Mouse (Mus musculus): ENCODE measurements around the gene Il18. TPM values are rescaled to one million over a fixed set of nuclear protein-coding genes. Genes with fewer than 3 reads are reported as not detected.
A peak's percentile ranks its signal among the peaks of the same experiment; 100 is the strongest.

Il18 gene
- polyA plus RNA-seq, 1 experiment: 12.6 TPM

DNA sequence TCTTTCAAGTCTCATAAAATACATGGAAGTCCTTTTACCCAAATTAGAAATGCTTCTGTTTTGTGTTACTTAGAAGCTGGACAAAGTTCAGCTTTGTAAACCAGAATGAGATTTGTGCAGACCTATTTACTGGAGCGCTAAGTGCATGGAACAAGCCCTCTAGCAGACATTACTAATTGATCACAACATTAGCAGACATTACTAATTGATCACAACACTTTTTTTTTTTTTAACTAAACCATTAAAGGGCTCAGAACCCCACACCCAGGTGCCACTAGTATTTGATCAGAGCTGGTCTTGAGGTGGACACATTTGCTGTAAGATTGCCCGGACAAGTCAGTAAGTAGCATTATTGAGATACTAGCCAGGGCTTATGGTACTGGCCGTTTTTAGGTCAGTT lies 20.8 kb upstream of the Il18 start:
- H3K27ac ChIP-seq (ENCODE audit: insufficient read depth, low read length): peak overlapping the region; percentile 81
- no peaks in the 10 kb centered on the region for H3K36me3 ChIP-seq (ENCODE audit: control insufficient read depth, insufficient read depth, low read length)
- H3K4me1 ChIP-seq (ENCODE audit: control insufficient read depth, insufficient read depth, insufficient read length): peaks cover 8% of the 10 kb centered on the region; the same call in 1 of the 2 replicates
- no peaks in the 10 kb centered on the region for H3K27me3 ChIP-seq (ENCODE audit: control insufficient read depth, insufficient read depth, low read length)
- DNase-seq (ENCODE audit: low read depth in 1 of 2, low spot score in 2 of 2): no peak
- no peak overlapping the region; the same call in 1 of the 2 replicates for H3K4me3 ChIP-seq (ENCODE audit: extremely low read depth, insufficient read depth, insufficient read length)
- 66% methylated on average over 3 of the region's 3 CpGs for WGBS
- TF ChIP-seq POLR2A (IDR thresholded peaks at IDR 0.05; ENCODE audit: low read depth, low read length) (no peak), CTCF (IDR thresholded peaks at IDR 0.05; ENCODE audit: extremely low read depth, insufficient read depth, insufficient read length, insufficient replicate concordance) (no peak)

DNA sequence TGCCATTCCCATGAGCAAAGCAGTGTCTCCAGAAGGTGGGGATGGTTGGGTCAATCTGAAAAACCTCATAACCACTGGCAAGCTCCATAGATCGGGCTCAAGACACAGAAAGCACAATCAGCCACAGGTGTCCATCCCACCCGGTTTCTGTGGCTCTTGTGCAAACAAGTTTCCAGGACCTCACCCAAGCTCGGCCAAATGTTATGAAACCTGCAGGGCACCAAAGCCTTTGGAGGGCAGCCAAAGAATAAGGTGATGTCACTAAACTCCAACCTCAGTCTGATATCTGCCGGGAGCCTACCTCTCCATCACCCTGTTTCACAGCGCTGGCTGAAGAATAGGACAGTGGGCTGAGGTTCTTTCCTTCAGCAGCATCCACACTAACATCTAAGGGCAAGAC lies 18.7 kb upstream of the Il18 start:
- Histone ChIP-seq H3K27me3 (ENCODE audit: control insufficient read depth, insufficient read depth, low read length) (no peaks in the 10 kb centered on the region), H3K4me1 (ENCODE audit: control insufficient read depth, insufficient read depth, insufficient read length) (peaks cover 8% of the 10 kb centered on the region), H3K4me3 (ENCODE audit: extremely low read depth, insufficient read depth, insufficient read length) (no peak overlapping the region), H3K36me3 (ENCODE audit: control insufficient read depth, insufficient read depth, low read length) (no peaks in the 10 kb centered on the region), H3K27ac (ENCODE audit: insufficient read depth, low read length) (no peak overlapping the region)
- TF ChIP-seq CTCF (IDR thresholded peaks at IDR 0.05; ENCODE audit: extremely low read depth, insufficient read depth, insufficient read length, insufficient replicate concordance) (no peak), POLR2A (IDR thresholded peaks at IDR 0.05; ENCODE audit: low read depth, low read length) (no peak)
- WGBS: 63% methylated on average over 5 of the region's 5 CpGs
- no peak for DNase-seq (ENCODE audit: low read depth in 1 of 2, low spot score in 2 of 2)

DNA sequence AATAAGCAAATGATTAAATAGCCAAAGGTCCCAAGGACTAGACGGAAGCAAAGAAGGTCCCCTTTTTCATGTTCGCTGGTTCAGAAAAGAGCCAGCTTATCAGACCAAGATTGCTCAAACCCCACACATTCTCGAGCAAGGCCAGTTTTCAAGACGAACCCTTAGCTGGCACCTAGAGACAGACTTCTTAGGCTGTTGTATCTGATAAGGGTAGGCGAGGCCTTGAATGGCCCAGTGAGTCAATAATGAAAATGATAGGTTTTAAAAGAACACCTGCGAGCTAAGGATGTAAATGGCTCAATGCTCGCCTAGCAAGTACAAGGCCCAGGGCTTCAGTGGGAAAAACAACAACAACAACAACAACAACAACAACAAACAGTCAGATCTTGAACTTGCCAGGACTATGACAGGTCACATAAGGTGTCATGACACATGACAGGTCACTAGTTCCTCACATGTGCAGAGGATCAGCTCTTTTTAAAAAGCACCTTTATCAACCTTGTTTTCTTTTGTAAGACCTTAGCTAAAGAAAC lies 18.0 kb upstream of the Il18 start:
- TF ChIP-seq POLR2A (IDR thresholded peaks at IDR 0.05; ENCODE audit: low read depth, low read length) (no peak), CTCF (IDR thresholded peaks at IDR 0.05; ENCODE audit: extremely low read depth, insufficient read depth, insufficient read length, insufficient replicate concordance) (no peak)
- no peak for DNase-seq (ENCODE audit: low read depth in 1 of 2, low spot score in 2 of 2)
- WGBS: 69% methylated on average over 7 of the region's 7 CpGs
- Histone ChIP-seq H3K27me3 (ENCODE audit: control insufficient read depth, insufficient read depth, low read length) (no peaks in the 10 kb centered on the region), H3K27ac (ENCODE audit: insufficient read depth, low read length) (no peak overlapping the region), H3K4me3 (ENCODE audit: extremely low read depth, insufficient read depth, insufficient read length) (no peak overlapping the region), H3K36me3 (ENCODE audit: control insufficient read depth, insufficient read depth, low read length) (no peaks in the 10 kb centered on the region), H3K4me1 (ENCODE audit: control insufficient read depth, insufficient read depth, insufficient read length) (peaks cover 8% of the 10 kb centered on the region)

GRCm38 (mm10) chr9:50537295-50537694 lies 17.3 kb upstream of the Il18 start:
- TF ChIP-seq POLR2A (IDR thresholded peaks at IDR 0.05; ENCODE audit: low read depth, low read length): no peak
- no peak for DNase-seq (ENCODE audit: low read depth in 1 of 2, low spot score in 2 of 2)
- peaks cover 8% of the 10 kb centered on the region for H3K4me1 ChIP-seq (ENCODE audit: control insufficient read depth, insufficient read depth, insufficient read length)
- no peaks in the 10 kb centered on the region for H3K27me3 ChIP-seq (ENCODE audit: control insufficient read depth, insufficient read depth, low read length)
- 22% methylated on average over 4 of the region's 4 CpGs for WGBS
- no peaks in the 10 kb centered on the region for H3K36me3 ChIP-seq (ENCODE audit: control insufficient read depth, insufficient read depth, low read length)
- H3K27ac ChIP-seq (ENCODE audit: insufficient read depth, low read length): no peak overlapping the region
- no peak overlapping the region for H3K4me3 ChIP-seq (ENCODE audit: extremely low read depth, insufficient read depth, insufficient read length)

GRCm38 (mm10) chr9:50540170-50540569 lies 14.5 kb upstream of the Il18 start:
- DNase-seq (ENCODE audit: low read depth in 1 of 2, low spot score in 2 of 2): no peak
- WGBS: 13% methylated on average over 7 of the region's 7 CpGs
- no peaks in the 10 kb centered on the region for H3K36me3 ChIP-seq (ENCODE audit: control insufficient read depth, insufficient read depth, low read length)
- H3K4me1 ChIP-seq (ENCODE audit: control insufficient read depth, insufficient read depth, insufficient read length): peaks cover 8% of the 10 kb centered on the region
- H3K27me3 ChIP-seq (ENCODE audit: control insufficient read depth, insufficient read depth, low read length): no peaks in the 10 kb centered on the region
- H3K27ac ChIP-seq (ENCODE audit: insufficient read depth, low read length): no peak overlapping the region
- no peak overlapping the region for H3K4me3 ChIP-seq (ENCODE audit: extremely low read depth, insufficient read depth, insufficient read length)
- TF ChIP-seq POLR2A (IDR thresholded peaks at IDR 0.05; ENCODE audit: low read depth, low read length): no peak
- TF ChIP-seq CTCF (IDR thresholded peaks at IDR 0.05; ENCODE audit: extremely low read depth, insufficient read depth, insufficient read length, insufficient replicate concordance): no peak

DNA sequence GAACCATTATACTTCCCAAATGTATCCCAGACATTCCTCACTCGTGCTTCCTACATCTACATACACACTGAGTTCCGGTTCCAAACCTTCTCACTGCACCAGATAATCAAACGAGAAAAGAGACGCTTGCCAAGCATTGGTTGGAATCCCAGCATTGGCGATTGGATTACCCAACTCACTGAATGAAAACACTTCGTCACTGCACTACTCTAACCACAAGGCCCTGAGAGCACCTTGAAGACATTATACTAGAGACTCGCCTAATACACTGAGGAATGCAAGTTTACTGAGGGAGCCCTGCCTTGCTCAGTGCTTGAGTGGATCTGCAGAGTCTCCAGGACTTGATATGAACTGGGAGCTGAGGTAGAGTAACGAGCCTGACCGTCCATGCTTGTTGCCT lies 12.2 kb upstream of the Il18 start:
- WGBS: 85% methylated on average over 9 of the region's 9 CpGs
- TF ChIP-seq POLR2A (IDR thresholded peaks at IDR 0.05; ENCODE audit: low read depth, low read length) (no peak), CTCF (IDR thresholded peaks at IDR 0.05; ENCODE audit: extremely low read depth, insufficient read depth, insufficient read length, insufficient replicate concordance) (no peak)

DNA sequence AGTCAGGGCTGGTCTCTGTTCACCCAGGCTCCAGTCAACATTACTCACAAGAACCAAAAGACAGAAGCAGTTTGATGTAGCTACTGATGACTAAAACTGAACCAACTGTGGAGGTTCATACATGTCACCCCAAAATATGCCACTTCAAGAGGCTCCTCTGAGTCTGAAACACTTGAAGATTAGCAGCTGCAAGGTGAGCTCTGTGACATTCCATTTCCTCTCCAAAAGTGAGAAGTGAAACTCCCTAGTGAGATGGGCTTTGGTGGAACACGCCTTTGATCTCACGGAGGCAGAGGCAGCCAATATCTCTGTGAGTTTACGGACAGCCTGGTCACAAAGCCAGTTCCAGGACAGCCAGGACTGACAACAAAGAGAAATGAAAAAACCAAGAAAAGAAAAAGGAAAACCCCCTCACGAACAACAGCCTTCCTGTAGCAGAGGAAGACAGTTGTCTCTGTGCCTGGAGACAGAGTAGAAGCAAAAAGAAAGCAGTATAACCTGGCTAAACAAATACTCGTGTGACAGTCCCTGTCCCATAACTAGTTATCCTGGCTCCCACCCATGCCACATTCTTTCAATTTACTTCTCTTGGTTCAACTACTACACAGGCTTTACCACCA lies 6.7 kb upstream of the Il18 start:
- H3K36me3 ChIP-seq (ENCODE audit: control insufficient read depth, insufficient read depth, low read length): no peaks in the 10 kb centered on the region
- TF ChIP-seq POLR2A (IDR thresholded peaks at IDR 0.05; ENCODE audit: low read depth, low read length): no peak
- TF ChIP-seq CTCF (IDR thresholded peaks at IDR 0.05; ENCODE audit: extremely low read depth, insufficient read depth, insufficient read length, insufficient replicate concordance): no peak
- H3K27me3 ChIP-seq (ENCODE audit: control insufficient read depth, insufficient read depth, low read length): no peaks in the 10 kb centered on the region
- H3K4me3 ChIP-seq (ENCODE audit: extremely low read depth, insufficient read depth, insufficient read length): 0 out of 2 replicates have a peak overlapping the region, but pooled peaks have one; percentile 3
- 7% methylated on average over 5 of the region's 5 CpGs for WGBS
- peak overlapping the region; percentile 62 for H3K27ac ChIP-seq (ENCODE audit: insufficient read depth, low read length)
- peak; percentile 45 to 60 for DNase-seq (ENCODE audit: low read depth in 1 of 2, low spot score in 2 of 2)
- peaks cover 12% of the 10 kb centered on the region; the same call in 1 of the 2 replicates for H3K4me1 ChIP-seq (ENCODE audit: control insufficient read depth, insufficient read depth, insufficient read length)

More for the DNA sequence above, 12.2 kb upstream of the Il18 start:
- H3K4me1 ChIP-seq (ENCODE audit: control insufficient read depth, insufficient read depth, insufficient read length): peaks cover 9% of the 10 kb centered on the region
- H3K27me3 ChIP-seq (ENCODE audit: control insufficient read depth, insufficient read depth, low read length): no peaks in the 10 kb centered on the region
- H3K36me3 ChIP-seq (ENCODE audit: control insufficient read depth, insufficient read depth, low read length): no peaks in the 10 kb centered on the region
- H3K4me3 ChIP-seq (ENCODE audit: extremely low read depth, insufficient read depth, insufficient read length): no peak overlapping the region
- no peak overlapping the region for H3K27ac ChIP-seq (ENCODE audit: insufficient read depth, low read length)
- DNase-seq (ENCODE audit: low read depth in 1 of 2, low spot score in 2 of 2): no peak

Measured in spleen, adult 2 months (tissue).